Mouse (Mus musculus) thymus, adult 2 months (tissue): ENCODE measurements around the gene Ccdc183.

ENCODE experiments used
- CTCF ChIP-seq: fragments of 200-500 bp; IDR thresholded peaks from 2 replicates; pipeline ENCODE4 v1.5.1; 2012; ENCODE audit warnings: mild to moderate bottlenecking, control low read depth, low read length, moderate library complexity, borderline replicate concordance; ENCODE audit not compliant: control insufficient read depth, poor library complexity, insufficient read depth; ENCODE audit errors: extremely low read depth
- POLR2A ChIP-seq: fragments of 200-500 bp; IDR thresholded peaks from 2 replicates; pipeline ENCODE4 v1.6.1; 2012; ENCODE audit warnings: mild to moderate bottlenecking, low read length, control low read depth, moderate library complexity; ENCODE audit not compliant: control insufficient read depth, poor library complexity, insufficient read depth; ENCODE audit errors: extremely low read depth

- TF ChIP-seq CTCF (no peak), POLR2A (no peak)
Observed at GRCm38 (mm10) chr2:25583120-25583481, 34.4 kb downstream of the Ccdc183 start.
